ENCODE assay signal across 18 mouse cellular contexts in the genomic region with DNA sequence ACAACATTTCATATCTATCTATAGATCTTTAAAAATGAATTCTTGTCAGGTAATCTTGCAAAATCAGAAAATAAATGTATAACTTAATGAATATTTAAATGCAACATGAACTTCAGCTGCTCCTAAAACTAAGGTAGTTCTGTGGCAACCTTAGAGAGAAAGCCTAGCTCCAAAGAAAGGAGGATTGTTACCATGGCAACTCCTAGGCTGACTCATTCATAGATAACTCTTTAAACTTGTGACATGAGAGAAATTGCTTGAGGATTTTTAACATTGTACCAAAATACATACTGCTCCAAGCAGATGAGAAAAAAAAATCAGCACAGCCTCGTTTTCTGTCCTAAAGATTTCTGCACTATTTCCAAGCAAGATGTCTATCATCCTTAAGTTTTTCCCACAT.
A peak's percentile ranks its signal among the peaks of the same experiment; 100 is the strongest.
DNase-seq lines count a peak whose midpoint lies in the region; ATAC-seq and TF ChIP-seq lines count a peak whose summit lies in the region.
"Had no signal": no experiment of that assay in that cellular context is flagged by ENCODE, and none has a peak within 500 bp of the region (broad histone marks: within the 10 kb centered on the region; RNA-seq: fewer than 3 reads in every experiment).

No protein-coding gene starts in this region.

- H3K4me1 ChIP-seq in midbrain, embryonic 14.5 days (ENCODE audit: control insufficient read depth, insufficient read depth, low read length): no peaks in the 10 kb centered on the region
- no peaks in the 10 kb centered on the region for H3K4me1 ChIP-seq in midbrain, embryonic 11.5 days (ENCODE audit: control insufficient read depth, insufficient read depth, low read length)
- no peaks in the 10 kb centered on the region for H3K4me1 ChIP-seq in midbrain, postnatal 0 days (ENCODE audit: insufficient read depth, low read length)
- H3K4me1 ChIP-seq: embryonic facial prominence, embryonic 15.5 days; hindbrain, embryonic 12.5 days; limb, embryonic 13.5 days; neural tube, embryonic 12.5 days had no signal

- WGBS in midbrain, embryonic 14.5 days: 51% methylated on average over 1 of the region's 1 CpGs
- 76% methylated on average over 1 of the region's 1 CpGs for WGBS in midbrain, embryonic 11.5 days
- WGBS in midbrain, postnatal 0 days: 10% methylated on average over 1 of the region's 1 CpGs

- H3K27ac ChIP-seq in midbrain, embryonic 14.5 days (replicated peaks; ENCODE audit: low read depth, low read length): no peak overlapping the region
- no peak overlapping the region for H3K27ac ChIP-seq in midbrain, embryonic 11.5 days (ENCODE audit: low read depth, low read length)
- no peak overlapping the region for H3K27ac ChIP-seq in midbrain, postnatal 0 days (ENCODE audit: low read depth, low read length)
- H3K27ac ChIP-seq: embryonic facial prominence, embryonic 15.5 days; hindbrain, embryonic 12.5 days; limb, embryonic 13.5 days; liver, embryonic 14.5 days; neural tube, embryonic 12.5 days had no signal

- H3K27me3 ChIP-seq in midbrain, embryonic 14.5 days (ENCODE audit: control insufficient read depth, insufficient read depth, low read length): no peaks in the 10 kb centered on the region
- H3K27me3 ChIP-seq in midbrain, embryonic 11.5 days (ENCODE audit: control insufficient read depth, insufficient read depth, low read length): no peaks in the 10 kb centered on the region
- H3K27me3 ChIP-seq in midbrain, postnatal 0 days (ENCODE audit: insufficient read depth, low read length): no peaks in the 10 kb centered on the region
- H3K27me3 ChIP-seq: embryonic facial prominence, embryonic 15.5 days; hindbrain, embryonic 12.5 days; limb, embryonic 13.5 days; neural tube, embryonic 12.5 days had no signal

- DNase-seq in frontal cortex, adult 2 months (ENCODE audit: extremely low spot score in 1 of 2, low spot score in 1 of 2): peak; percentile 73 to 83
- no peak for DNase-seq in frontal cortex, postnatal 10 days (ENCODE audit: low spot score in 2 of 2)
- peak; percentile 59 for DNase-seq in midbrain, embryonic 14.5 days
- DNase-seq in midbrain, embryonic 11.5 days (ENCODE audit: low spot score, missing footprints): no peak
- DNase-seq in brain, embryonic 18.5 days (ENCODE audit: low read depth, low spot score): peak; percentile 36
- peak; percentile 53 for DNase-seq in midbrain, postnatal 0 days (ENCODE audit: low spot score)
- no peak for DNase-seq in adrenal gland, postnatal 14 days
- DNase-seq: B cell, adult 2 months; cerebellum, postnatal 10 days; gastrocnemius, postnatal 25 days; right cerebral cortex, postnatal 4 days had no signal

- H3K4me3 ChIP-seq in midbrain, embryonic 14.5 days (replicated peaks; ENCODE audit: low read depth, low read length): no peak overlapping the region
- H3K4me3 ChIP-seq in midbrain, embryonic 11.5 days (ENCODE audit: low read depth, low read length): no peak overlapping the region
- H3K4me3 ChIP-seq in midbrain, postnatal 0 days (ENCODE audit: low read depth, low read length): no peak overlapping the region
- H3K4me3 ChIP-seq: embryonic facial prominence, embryonic 15.5 days; hindbrain, embryonic 12.5 days; limb, embryonic 13.5 days; neural tube, embryonic 12.5 days had no signal

- H3K9ac ChIP-seq in midbrain, embryonic 14.5 days (replicated peaks; ENCODE audit: low read length): no peak overlapping the region
- no peak overlapping the region for H3K9ac ChIP-seq in midbrain, embryonic 11.5 days (ENCODE audit: low read length)
- no peak overlapping the region for H3K9ac ChIP-seq in midbrain, postnatal 0 days (replicated peaks; ENCODE audit: low read length, poor library complexity, severe bottlenecking)
- H3K9ac ChIP-seq: embryonic facial prominence, embryonic 15.5 days; hindbrain, embryonic 12.5 days; limb, embryonic 13.5 days; liver, embryonic 14.5 days; neural tube, embryonic 12.5 days had no signal

- ATAC-seq in midbrain, embryonic 14.5 days (ENCODE audit: low FRiP score, low TSS enrichment): no peak
- no peak for ATAC-seq in midbrain, embryonic 11.5 days (ENCODE audit: low FRiP score)
- ATAC-seq in midbrain, postnatal 0 days (ENCODE audit: low FRiP score): no peak
- ATAC-seq: activated CD4-positive, CD25-positive, alpha-beta regulatory T cell, adult 4 months; intestine, postnatal 0 days had no signal

- TF ChIP-seq CTCF in midbrain, postnatal 0 days (IDR thresholded peaks at IDR 0.05): no peak

- no peaks in the 10 kb centered on the region for H3K9me3 ChIP-seq in midbrain, embryonic 14.5 days (ENCODE audit: control insufficient read depth, low read length)
- no peaks in the 10 kb centered on the region for H3K9me3 ChIP-seq in midbrain, embryonic 11.5 days (ENCODE audit: control insufficient read depth, low read length)
- no peaks in the 10 kb centered on the region for H3K9me3 ChIP-seq in midbrain, postnatal 0 days (ENCODE audit: low read length)
- H3K9me3 ChIP-seq: embryonic facial prominence, embryonic 15.5 days; hindbrain, embryonic 12.5 days; limb, embryonic 13.5 days; neural tube, embryonic 12.5 days had no signal

- H3K4me2 ChIP-seq in midbrain, embryonic 14.5 days (ENCODE audit: low read length): no peak overlapping the region
- H3K4me2 ChIP-seq in midbrain, embryonic 11.5 days: no peak overlapping the region
- no peak overlapping the region for H3K4me2 ChIP-seq in midbrain, postnatal 0 days (ENCODE audit: low read depth, low read length, poor library complexity, severe bottlenecking)
- H3K4me2 ChIP-seq: embryonic facial prominence, embryonic 15.5 days; hindbrain, embryonic 12.5 days; limb, embryonic 13.5 days; neural tube, embryonic 12.5 days had no signal

- no peaks in the 10 kb centered on the region for H3K36me3 ChIP-seq in midbrain, embryonic 14.5 days (ENCODE audit: control insufficient read depth, insufficient read depth, low read length)
- H3K36me3 ChIP-seq in midbrain, embryonic 11.5 days (ENCODE audit: control insufficient read depth, insufficient read depth, low read length): no peaks in the 10 kb centered on the region
- H3K36me3 ChIP-seq in midbrain, postnatal 0 days (ENCODE audit: insufficient read depth, low read length): no peaks in the 10 kb centered on the region
- H3K36me3 ChIP-seq: embryonic facial prominence, embryonic 15.5 days; hindbrain, embryonic 12.5 days; limb, embryonic 13.5 days; neural tube, embryonic 12.5 days had no signal

Comparison
In these comparisons a context has a peak if more than half of its experiments do, and no peak if none do; other contexts are left out.
1. DNase-seq: peak in frontal cortex, adult 2 months (2 of 2), midbrain, embryonic 14.5 days (single experiment), brain, embryonic 18.5 days (single experiment) and midbrain, postnatal 0 days (single experiment); none in frontal cortex, postnatal 10 days (0 of 2), midbrain, embryonic 11.5 days (single experiment) and adrenal gland, postnatal 14 days (single experiment).